Mouse (Mus musculus): ENCODE measurements around the gene Pkd2. TPM values are rescaled to one million over a fixed set of nuclear protein-coding genes. Genes with fewer than 3 reads are reported as not detected.
A peak's percentile ranks its signal among the peaks of the same experiment; 100 is the strongest.

Gene Pkd2
- polyA plus RNA-seq, 1 experiment: 8.6 TPM

- H3K4me1 ChIP-seq (ENCODE audit: control insufficient read depth, insufficient read depth, low read length): peaks cover 4% of the 10 kb centered on the region; the same call in 1 of the 2 replicates
- no peak overlapping the region for H3K27ac ChIP-seq (ENCODE audit: control insufficient read depth, insufficient read depth, low read depth, low read length)
- no peaks in the 10 kb centered on the region for H3K36me3 ChIP-seq (ENCODE audit: control insufficient read depth, insufficient read depth, low read length)
- TF ChIP-seq CTCF (IDR thresholded peaks at IDR 0.05; ENCODE audit: control insufficient read depth, insufficient read depth, insufficient replicate concordance, low read depth, low read length) (no peak), POLR2A (IDR thresholded peaks at IDR 0.05; ENCODE audit: control insufficient read depth, low read depth, low read length) (no peak)
- H3K27me3 ChIP-seq (ENCODE audit: control insufficient read depth, insufficient read depth, low read length): no peaks in the 10 kb centered on the region
- H3K4me3 ChIP-seq (ENCODE audit: control insufficient read depth, low read depth, low read length): no peak overlapping the region
Measured at GRCm38 (mm10) chr5:104504883-104505282, 45.6 kb downstream of the Pkd2 start.

GRCm38 (mm10) chr5:104507829-104508194 lies 48.6 kb downstream of the Pkd2 start:
- Histone ChIP-seq H3K27ac (ENCODE audit: control insufficient read depth, insufficient read depth, low read depth, low read length) (peak overlapping the region; percentile 100), H3K4me3 (ENCODE audit: control insufficient read depth, low read depth, low read length) (peak overlapping the region; percentile 100), H3K36me3 (ENCODE audit: control insufficient read depth, insufficient read depth, low read length) (no peaks in the 10 kb centered on the region), H3K4me1 (ENCODE audit: control insufficient read depth, insufficient read depth, low read length) (peaks cover 2% of the 10 kb centered on the region; the same call in 1 of the 2 replicates), H3K27me3 (ENCODE audit: control insufficient read depth, insufficient read depth, low read length) (no peaks in the 10 kb centered on the region)
- no peak for TF ChIP-seq POLR2A (IDR thresholded peaks at IDR 0.05; ENCODE audit: control insufficient read depth, low read depth, low read length)
- TF ChIP-seq CTCF (IDR thresholded peaks at IDR 0.05; ENCODE audit: control insufficient read depth, insufficient read depth, insufficient replicate concordance, low read depth, low read length): no peak

- Histone ChIP-seq H3K4me3 (ENCODE audit: control insufficient read depth, low read depth, low read length) (peak within 1 kb of the TSS; percentile 100), H3K27me3 (ENCODE audit: control insufficient read depth, insufficient read depth, low read length) (no peaks in the 10 kb centered on the region), H3K27ac (ENCODE audit: control insufficient read depth, insufficient read depth, low read depth, low read length) (peak within 1 kb of the TSS; percentile 100), H3K36me3 (ENCODE audit: control insufficient read depth, insufficient read depth, low read length) (peaks cover 1% of the 10 kb centered on the region), H3K4me1 (ENCODE audit: control insufficient read depth, insufficient read depth, low read length) (peaks cover 2% of the 10 kb centered on the region; the same call in 1 of the 2 replicates)
- TF ChIP-seq CTCF (IDR thresholded peaks at IDR 0.05; ENCODE audit: control insufficient read depth, insufficient read depth, insufficient replicate concordance, low read depth, low read length) (no peak), POLR2A (IDR thresholded peaks at IDR 0.05; ENCODE audit: control insufficient read depth, low read depth, low read length) (peak; percentile 90)
Measured at GRCm38 (mm10) chr5:104508195-104508891, 49.1 kb downstream of the Pkd2 start, which contains the start of gene BC005561. TSS of gene BC005561 (plus strand) at chr5:104508352.

GRCm38 (mm10) chr5:104511211-104511610 lies 52.0 kb downstream of the Pkd2 start:
- peaks cover 1% of the 10 kb centered on the region for H3K36me3 ChIP-seq (ENCODE audit: control insufficient read depth, insufficient read depth, low read length)
- no peaks in the 10 kb centered on the region for H3K27me3 ChIP-seq (ENCODE audit: control insufficient read depth, insufficient read depth, low read length)
- H3K4me3 ChIP-seq (ENCODE audit: control insufficient read depth, low read depth, low read length): peak overlapping the region; percentile 7; the same call in 1 of the 2 replicates
- H3K4me1 ChIP-seq (ENCODE audit: control insufficient read depth, insufficient read depth, low read length): no peaks in the 10 kb centered on the region
- TF ChIP-seq CTCF (IDR thresholded peaks at IDR 0.05; ENCODE audit: control insufficient read depth, insufficient read depth, insufficient replicate concordance, low read depth, low read length) (no peak), POLR2A (IDR thresholded peaks at IDR 0.05; ENCODE audit: control insufficient read depth, low read depth, low read length) (no peak)
- no peak overlapping the region for H3K27ac ChIP-seq (ENCODE audit: control insufficient read depth, insufficient read depth, low read depth, low read length)

GRCm38 (mm10) chr5:104538612-104539011 lies 79.4 kb downstream of the Pkd2 start:
- TF ChIP-seq POLR2A (IDR thresholded peaks at IDR 0.05; ENCODE audit: control insufficient read depth, low read depth, low read length) (no peak), CTCF (IDR thresholded peaks at IDR 0.05; ENCODE audit: control insufficient read depth, insufficient read depth, insufficient replicate concordance, low read depth, low read length) (no peak)
- no peak overlapping the region for H3K4me3 ChIP-seq (ENCODE audit: control insufficient read depth, low read depth, low read length)
- no peak overlapping the region for H3K27ac ChIP-seq (ENCODE audit: control insufficient read depth, insufficient read depth, low read depth, low read length)
- H3K4me1 ChIP-seq (ENCODE audit: control insufficient read depth, insufficient read depth, low read length): no peaks in the 10 kb centered on the region
- peaks cover 1% of the 10 kb centered on the region; the same call in 1 of the 2 replicates for H3K36me3 ChIP-seq (ENCODE audit: control insufficient read depth, insufficient read depth, low read length)
- H3K27me3 ChIP-seq (ENCODE audit: control insufficient read depth, insufficient read depth, low read length): no peaks in the 10 kb centered on the region

GRCm38 (mm10) chr5:104539331-104539730 lies 80.1 kb downstream of the Pkd2 start:
- Histone ChIP-seq H3K27me3 (ENCODE audit: control insufficient read depth, insufficient read depth, low read length) (no peaks in the 10 kb centered on the region), H3K4me3 (ENCODE audit: control insufficient read depth, low read depth, low read length) (no peak overlapping the region), H3K36me3 (ENCODE audit: control insufficient read depth, insufficient read depth, low read length) (peaks cover 1% of the 10 kb centered on the region; the same call in 1 of the 2 replicates), H3K27ac (ENCODE audit: control insufficient read depth, insufficient read depth, low read depth, low read length) (no peak overlapping the region), H3K4me1 (ENCODE audit: control insufficient read depth, insufficient read depth, low read length) (no peaks in the 10 kb centered on the region)
- no peak for TF ChIP-seq CTCF (IDR thresholded peaks at IDR 0.05; ENCODE audit: control insufficient read depth, insufficient read depth, insufficient replicate concordance, low read depth, low read length)
- TF ChIP-seq POLR2A (IDR thresholded peaks at IDR 0.05; ENCODE audit: control insufficient read depth, low read depth, low read length): no peak

Other genes starting within 250 kb of the Pkd2 start
- gene Ibsp, start 160.3 kb upstream of the Pkd2 start, polyA plus RNA-seq (2012; rRNA removed): 0.14 TPM in 1 of 2 replicates, not detected in the other
- 0.06 TPM in 1 of 2 replicates, not detected in the other for gene Mepe, start 134.1 kb upstream of the Pkd2 start, polyA plus RNA-seq (2012; rRNA removed)
- gene Spp1, start 24.3 kb upstream of the Pkd2 start, polyA plus RNA-seq (2012; rRNA removed): 0.83 and 0.89 TPM in 2 replicates
- 2.8 and 3.2 TPM in 2 replicates for gene BC005561, start 48.9 kb downstream of the Pkd2 start, polyA plus RNA-seq (2012; rRNA removed)